Mouse (Mus musculus) limb, embryonic 13.5 days (tissue): ENCODE measurements around the gene Taar1. TPM values are rescaled to one million over a fixed set of nuclear protein-coding genes. Genes with fewer than 3 reads are reported as not detected.

ENCODE experiments used
- ATAC-seq: fragments of 200-750 bp; cut with Nextera tagmentation; 2 replicates; pipeline ENCODE4 v1.8.0; 2017; ENCODE audit warnings: low read depth, moderate number of reproducible peaks, moderate TSS enrichment; ENCODE audit not compliant: low FRiP score
- H3K27ac ChIP-seq: fragments of 300-500 bp; sonication (generic); 2 replicates; pipeline ENCODE4 v1.5.1; 2015; ENCODE audit warnings: inconsistent platforms, mild to moderate bottlenecking, moderate library complexity
- H3K27me3 ChIP-seq: fragments of 300-500 bp; sonication (generic); 2 replicates; pipeline ENCODE4 v1.6.1; 2015; ENCODE audit warnings: mild to moderate bottlenecking, inconsistent platforms
- H3K36me3 ChIP-seq: fragments of 300-500 bp; sonication (generic); 2 replicates; pipeline ENCODE4 v1.6.1; 2015; ENCODE audit warnings: inconsistent platforms, mild to moderate bottlenecking, moderate library complexity
- H3K4me1 ChIP-seq: fragments of 300-500 bp; sonication (generic); 2 replicates; pipeline ENCODE4 v1.6.1; 2015; ENCODE audit warnings: inconsistent platforms
- H3K4me2 ChIP-seq: fragments of 300-500 bp; sonication (generic); replicated peaks from 2 replicates; pipeline ENCODE4 v1.6.1; 2015; ENCODE audit warnings: inconsistent platforms, mild to moderate bottlenecking, moderate library complexity
- H3K4me3 ChIP-seq: fragments of 300-500 bp; sonication (generic); 2 replicates; pipeline ENCODE4 v1.5.1; 2015; ENCODE audit warnings: moderate library complexity, mild to moderate bottlenecking, inconsistent platforms
- H3K9ac ChIP-seq: fragments of 300-500 bp; sonication (generic); 2 replicates; pipeline ENCODE4 v1.6.1; 2015; ENCODE audit warnings: mild to moderate bottlenecking, inconsistent platforms
- H3K9me3 ChIP-seq: fragments of 300-500 bp; sonication (generic); 2 replicates; pipeline ENCODE4 v1.6.1; 2016; ENCODE audit warnings: inconsistent platforms
- WGBS: fragments of 180-500 bp; shearing (Covaris S2); methylation state at CpG from one replicate; pipeline ENCODE4 v1.1.7; 2015; 5-methylcytosine and 5-hydroxymethylcytosine counted together
- polyA plus RNA-seq: library from polyadenylated mRNA; unstranded; fragments of >200 nt; fragmentation: Nextera tagmentation; extraction: Ambion mirVana; gene quantifications from 2 replicates; pipeline ENCODE4 v1.2.1, GENCODE M21; 2015

Gene Taar1
- polyA plus RNA-seq, 1 experiment from 2014 or later, result not detected

DNA sequence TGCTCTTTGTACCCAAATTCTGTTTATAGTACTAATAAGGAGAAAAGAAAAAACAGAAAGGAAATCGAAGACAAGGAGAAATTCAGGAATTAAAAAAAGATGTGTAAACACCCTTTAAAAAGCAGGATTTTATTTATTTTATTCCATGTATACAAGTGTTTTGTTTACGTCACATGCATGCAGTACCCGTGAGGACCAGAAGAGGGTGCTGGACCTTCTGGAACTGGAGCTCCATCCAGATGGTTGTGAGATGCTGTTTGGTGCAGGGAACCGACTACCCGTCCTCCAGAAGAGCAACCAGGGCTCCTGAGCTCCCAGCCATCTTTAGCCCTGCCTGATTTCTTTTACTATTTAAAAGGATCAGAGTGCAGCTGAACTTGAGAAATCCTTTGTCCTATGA, 22.3 kb downstream of the Taar1 start:
- no peak for ATAC-seq
- 0 out of 2 replicates have a peak, but pooled peaks cover 5% of the 10 kb centered on the region for H3K4me1 ChIP-seq

DNA sequence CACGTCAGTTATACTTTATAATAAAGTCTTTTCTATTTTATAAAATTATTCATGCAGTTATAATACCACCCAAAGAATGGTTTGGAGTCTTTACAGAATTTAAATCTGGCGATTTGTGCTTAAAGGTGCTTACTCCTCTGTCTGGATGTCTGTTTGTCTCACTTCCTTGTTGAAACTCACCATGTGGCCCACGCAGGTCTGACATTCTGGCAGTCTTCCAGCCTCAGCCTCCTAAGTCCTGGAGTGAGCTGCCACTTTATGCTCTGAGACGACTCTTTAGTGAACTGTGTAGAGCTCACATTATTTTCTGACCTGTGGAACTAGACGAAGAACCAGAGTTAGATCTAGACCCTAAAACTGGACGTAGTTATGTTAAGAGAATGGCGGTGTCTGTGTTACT, 27.9 kb downstream of the Taar1 start:
- Histone ChIP-seq H3K4me2 (no peak overlapping the region), H3K4me3 (no peak overlapping the region), H3K9me3 (no peaks in the 10 kb centered on the region), H3K9ac (no peak overlapping the region), H3K27me3 (no peaks in the 10 kb centered on the region), H3K27ac (no peak overlapping the region), H3K36me3 (no peaks in the 10 kb centered on the region), H3K4me1 (peaks cover 10% of the 10 kb centered on the region; the same call in 1 of the 2 replicates)
- ATAC-seq, result no peak
- 55% methylated on average over 7 of the region's 7 CpGs for WGBS

More for the DNA sequence above, 22.3 kb downstream of the Taar1 start:
- Histone ChIP-seq H3K27me3 (no peaks in the 10 kb centered on the region), H3K27ac (no peak overlapping the region), H3K4me3 (no peak overlapping the region), H3K4me2 (no peak overlapping the region), H3K9ac (no peak overlapping the region), H3K9me3 (no peaks in the 10 kb centered on the region), H3K36me3 (no peaks in the 10 kb centered on the region)
- 75% methylated on average over 5 of the region's 5 CpGs for WGBS

DNA sequence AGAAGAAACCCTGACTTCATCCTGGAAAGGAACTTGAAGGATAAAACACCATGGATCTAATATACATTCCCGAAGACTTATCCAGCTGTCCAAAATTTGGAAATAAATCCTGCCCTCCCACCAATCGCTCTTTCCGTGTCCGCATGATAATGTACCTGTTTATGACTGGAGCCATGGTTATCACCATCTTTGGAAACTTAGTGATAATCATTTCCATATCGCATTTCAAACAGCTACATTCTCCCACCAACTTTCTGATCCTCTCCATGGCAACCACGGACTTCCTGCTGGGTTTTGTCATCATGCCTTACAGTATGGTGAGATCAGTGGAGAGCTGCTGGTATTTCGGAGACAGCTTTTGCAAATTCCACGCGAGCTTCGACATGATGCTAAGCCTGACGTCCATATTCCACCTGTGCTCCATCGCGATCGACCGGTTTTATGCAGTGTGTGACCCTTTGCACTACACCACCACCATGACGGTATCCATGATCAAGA, 29.4 kb downstream of the Taar1 start, which contains the start of gene Taar3:
Gene Taar3, plus strand, starts transcription at position 51 of the 498 bp plus-strand sequence.
- H3K4me3 ChIP-seq, result no peak within 1 kb of the TSS
- no peak within 1 kb of the TSS for H3K4me2 ChIP-seq
- H3K27me3 ChIP-seq, result no peaks in the 10 kb centered on the region
- no peaks in the 10 kb centered on the region for H3K9me3 ChIP-seq
- 86% methylated on average over 16 of the region's 16 CpGs for WGBS
- no peaks in the 10 kb centered on the region for H3K36me3 ChIP-seq
- H3K4me1 ChIP-seq, result peaks cover 10% of the 10 kb centered on the region; the same call in 1 of the 2 replicates
- H3K27ac ChIP-seq, result no peak within 1 kb of the TSS
- no peak within 1 kb of the TSS for H3K9ac ChIP-seq
- ATAC-seq, result no peak

- no peak overlapping the region for H3K4me2 ChIP-seq
- no peaks in the 10 kb centered on the region for H3K9me3 ChIP-seq
- H3K4me1 ChIP-seq, result peaks cover 5% of the 10 kb centered on the region; the same call in 1 of the 2 replicates
- no peak overlapping the region for H3K27ac ChIP-seq
- no peaks in the 10 kb centered on the region for H3K36me3 ChIP-seq
- no peak overlapping the region for H3K9ac ChIP-seq
- H3K27me3 ChIP-seq, result no peaks in the 10 kb centered on the region
- no peak for ATAC-seq
- no peak overlapping the region for H3K4me3 ChIP-seq
- 81% methylated on average over 6 of the region's 6 CpGs for WGBS
These were observed 31.6 kb downstream of the Taar1 start for GRCm38 (mm10) chr10:23951714-23952113.

DNA sequence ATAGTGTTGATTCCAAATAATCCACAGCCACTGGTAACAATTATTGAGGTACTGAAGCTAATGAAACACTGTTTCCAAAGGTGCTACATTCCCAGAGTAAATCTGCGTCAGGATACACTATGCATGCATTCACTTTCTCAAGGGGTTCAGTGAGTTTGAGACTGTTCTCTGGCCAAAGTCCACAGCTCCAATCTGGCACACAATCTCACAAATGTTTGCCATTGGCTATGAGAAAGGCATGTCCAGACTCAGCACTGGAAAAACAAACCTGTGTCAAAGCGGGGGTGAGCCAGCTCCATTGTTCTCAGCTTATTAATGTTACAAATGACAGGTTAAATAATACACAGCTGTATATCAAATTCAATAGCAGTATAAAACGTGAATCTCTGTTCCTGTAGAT, 38.9 kb downstream of the Taar1 start:
- no peaks in the 10 kb centered on the region for H3K36me3 ChIP-seq
- no peaks in the 10 kb centered on the region for H3K27me3 ChIP-seq
- H3K4me3 ChIP-seq, result no peak overlapping the region
- peaks cover 6% of the 10 kb centered on the region; the same call in 1 of the 2 replicates for H3K4me1 ChIP-seq
- H3K4me2 ChIP-seq, result no peak overlapping the region
- H3K9me3 ChIP-seq, result no peaks in the 10 kb centered on the region
- WGBS, result 53% methylated on average over 3 of the region's 3 CpGs
- no peak overlapping the region for H3K27ac ChIP-seq
- no peak for ATAC-seq
- no peak overlapping the region for H3K9ac ChIP-seq

DNA sequence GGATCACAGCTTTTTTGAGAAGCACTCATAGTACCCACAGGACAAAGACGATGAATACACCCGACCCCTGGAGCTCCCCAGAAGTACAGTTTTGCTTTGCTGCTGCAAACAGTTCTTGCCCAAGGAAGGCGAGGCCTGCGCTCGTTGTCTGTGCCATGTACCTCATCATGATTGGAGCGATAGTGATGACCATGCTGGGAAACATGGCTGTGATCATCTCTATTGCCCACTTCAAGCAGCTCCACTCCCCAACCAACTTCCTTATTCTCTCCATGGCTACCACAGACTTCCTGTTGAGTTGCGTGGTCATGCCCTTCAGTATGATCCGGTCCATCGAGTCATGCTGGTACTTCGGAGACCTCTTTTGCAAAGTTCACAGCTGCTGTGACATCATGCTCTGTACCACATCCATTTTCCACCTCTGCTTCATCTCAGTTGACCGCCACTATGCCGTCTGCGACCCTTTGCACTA, 40.3 kb downstream of the Taar1 start, which contains the start of gene Taar4:
Gene Taar4, plus strand, starts transcription at position 51 of the 472 bp plus-strand sequence.
- ATAC-seq, result no peak
- Histone ChIP-seq H3K4me2 (no peak within 1 kb of the TSS), H3K27ac (no peak within 1 kb of the TSS), H3K9ac (no peak within 1 kb of the TSS), H3K36me3 (no peaks in the 10 kb centered on the region), H3K4me1 (peaks cover 6% of the 10 kb centered on the region; the same call in 1 of the 2 replicates), H3K4me3 (no peak within 1 kb of the TSS), H3K27me3 (no peaks in the 10 kb centered on the region), H3K9me3 (no peaks in the 10 kb centered on the region)
- WGBS, result 96% methylated on average over 13 of the region's 13 CpGs

DNA sequence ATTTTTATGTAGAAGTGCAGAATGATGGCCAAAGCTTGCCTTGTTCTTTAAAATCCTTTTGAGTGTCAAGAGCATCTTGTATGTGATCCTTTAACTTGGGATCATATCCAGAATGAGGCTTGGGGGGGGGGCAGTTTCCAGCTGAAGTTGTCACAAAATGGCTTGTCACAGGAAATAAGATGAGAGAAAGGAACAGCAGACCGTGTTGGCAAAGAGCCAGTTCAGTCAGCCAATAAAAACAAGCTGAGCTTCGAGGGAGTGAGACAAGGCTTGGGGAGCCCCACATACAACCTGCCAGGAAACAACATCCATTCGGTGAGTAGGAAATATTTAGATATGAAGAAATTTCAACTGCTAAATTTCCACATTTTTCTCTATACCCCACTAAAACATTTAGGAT, 43.3 kb downstream of the Taar1 start:
- Histone ChIP-seq H3K9me3 (no peaks in the 10 kb centered on the region), H3K27me3 (no peaks in the 10 kb centered on the region), H3K4me2 (no peak overlapping the region), H3K27ac (no peak overlapping the region), H3K9ac (no peak overlapping the region), H3K4me1 (peaks cover 6% of the 10 kb centered on the region; the same call in 1 of the 2 replicates), H3K4me3 (no peak overlapping the region), H3K36me3 (no peaks in the 10 kb centered on the region)
- 42% methylated on average over 3 of the region's 3 CpGs for WGBS
- no peak for ATAC-seq

- Histone ChIP-seq H3K36me3 (no peaks in the 10 kb centered on the region), H3K4me3 (no peak overlapping the region), H3K9ac (no peak overlapping the region), H3K27ac (no peak overlapping the region), H3K4me2 (no peak overlapping the region), H3K27me3 (no peaks in the 10 kb centered on the region), H3K9me3 (no peaks in the 10 kb centered on the region), H3K4me1 (peaks cover 6% of the 10 kb centered on the region; the same call in 1 of the 2 replicates)
- 92% methylated on average over 6 of the region's 6 CpGs for WGBS
- ATAC-seq, result no peak
These were observed 44.9 kb downstream of the Taar1 start for GRCm38 (mm10) chr10:23964921-23965610.

DNA sequence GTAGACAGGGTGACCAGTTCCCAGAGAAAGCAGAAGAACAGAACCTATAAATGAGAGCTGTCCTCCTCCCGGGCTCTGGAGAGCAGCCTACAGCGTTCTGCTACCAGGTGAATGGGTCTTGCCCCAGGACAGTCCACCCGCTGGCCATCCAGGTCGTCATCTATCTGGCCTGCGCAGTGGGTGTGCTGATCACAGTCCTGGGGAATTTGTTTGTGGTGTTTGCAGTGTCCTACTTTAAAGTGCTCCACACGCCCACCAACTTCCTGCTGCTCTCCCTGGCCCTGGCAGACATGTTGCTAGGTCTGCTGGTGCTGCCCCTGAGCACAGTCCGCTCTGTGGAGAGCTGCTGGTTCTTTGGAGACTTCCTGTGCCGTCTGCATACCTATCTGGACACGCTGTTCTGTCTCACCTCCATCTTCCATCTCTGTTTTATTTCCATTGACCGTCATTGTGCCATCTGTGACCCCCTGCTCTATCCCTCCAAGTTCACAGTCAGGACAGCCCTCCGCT, 50.6 kb downstream of the Taar1 start, which contains the start of gene Taar5:
Gene Taar5, plus strand, starts transcription at position 51 of the 510 bp plus-strand sequence.
- Histone ChIP-seq H3K4me3 (no peak within 1 kb of the TSS), H3K4me1 (no peaks in the 10 kb centered on the region), H3K9me3 (no peaks in the 10 kb centered on the region), H3K27ac (no peak within 1 kb of the TSS), H3K4me2 (no peak within 1 kb of the TSS), H3K27me3 (no peaks in the 10 kb centered on the region), H3K9ac (no peak within 1 kb of the TSS), H3K36me3 (no peaks in the 10 kb centered on the region)
- ATAC-seq, result no peak
- WGBS, result 85% methylated on average over 11 of the region's 11 CpGs

Other genes starting within 250 kb of the Taar1 start
- gene Rps12, start 133.1 kb upstream of the Taar1 start, polyA plus RNA-seq, result 174 and 179 TPM in 2 replicates
- 16.6 and 18.1 TPM in 2 replicates for gene Slc18b1, start 123.4 kb upstream of the Taar1 start, polyA plus RNA-seq
- not detected in 2 replicates for gene Vnn3, start 68.9 kb upstream of the Taar1 start, polyA plus RNA-seq
- 0.95 and 1.1 TPM in 2 replicates for gene Vnn1, start 25.7 kb upstream of the Taar1 start, polyA plus RNA-seq
- gene Taar2, start 18.2 kb downstream of the Taar1 start, polyA plus RNA-seq, result not detected in 2 replicates
- gene Taar3, start 29.2 kb downstream of the Taar1 start, polyA plus RNA-seq, result not detected in 2 replicates
- gene Taar4, start 40.1 kb downstream of the Taar1 start, polyA plus RNA-seq, result not detected in 2 replicates
- gene Taar5, start 50.4 kb downstream of the Taar1 start, polyA plus RNA-seq, result not detected in 2 replicates
- gene Taar6, start 65.3 kb downstream of the Taar1 start, polyA plus RNA-seq, result not detected in 2 replicates
- gene Taar7a, start 73.1 kb downstream of the Taar1 start, polyA plus RNA-seq, result not detected in 2 replicates
- gene Taar7b, start 79.6 kb downstream of the Taar1 start, polyA plus RNA-seq, result not detected in 2 replicates
- not detected in 2 replicates for gene Taar7d, start 106.9 kb downstream of the Taar1 start, polyA plus RNA-seq
- gene Taar7e, start 117.3 kb downstream of the Taar1 start, polyA plus RNA-seq, result not detected in 2 replicates
- gene Taar7f, start 129.2 kb downstream of the Taar1 start, polyA plus RNA-seq, result not detected in 2 replicates
- gene Taar8a, start 156.1 kb downstream of the Taar1 start, polyA plus RNA-seq, result not detected in 2 replicates
- not detected in 2 replicates for gene Taar8b, start 171.9 kb downstream of the Taar1 start, polyA plus RNA-seq
- not detected in 2 replicates for gene Taar8c, start 181.6 kb downstream of the Taar1 start, polyA plus RNA-seq
- not detected in 2 replicates for gene Taar9, start 189.2 kb downstream of the Taar1 start, polyA plus RNA-seq
- 71.5 and 73.7 TPM in 2 replicates for gene Stx7, start 228.9 kb downstream of the Taar1 start, polyA plus RNA-seq